Mouse (Mus musculus): ENCODE data around the gene Plxdc2. TPM values are rescaled to one million over a fixed set of nuclear protein-coding genes. Genes with fewer than 3 reads are reported as not detected.

Gene Plxdc2
- total RNA-seq, 2 experiments from 2014 or later = 23.9 to 27.8 TPM

DNA sequence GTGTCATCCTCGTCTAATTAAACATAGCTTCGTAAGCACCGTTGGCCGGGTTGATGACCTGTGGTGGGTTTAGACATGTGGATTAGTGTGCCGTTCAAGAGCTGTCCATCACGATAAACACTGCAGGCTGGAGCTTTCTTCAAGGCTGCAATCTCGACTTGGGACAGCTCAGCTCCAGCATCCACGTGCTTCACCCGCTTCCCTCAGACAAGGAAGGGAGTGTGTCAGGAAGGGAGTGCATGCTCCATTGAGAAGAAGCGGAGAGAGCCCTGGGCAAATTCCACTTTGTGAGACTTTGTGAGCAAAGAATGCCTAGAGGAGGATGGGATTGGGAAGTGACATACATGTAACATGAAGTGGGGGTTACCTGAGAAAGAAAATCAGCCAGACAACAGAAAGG is 42.8 kb downstream of the Plxdc2 start:
- intact Hi-C loops (cut with DNase I) = no loop called here
- DNase-seq = no peak

- intact Hi-C loops (cut with DNase I) = no loop called here
- DNase-seq = peak; percentile 9 to 15
Observed at GRCm38 (mm10) chr2:16406508-16406907, 50.4 kb downstream of the Plxdc2 start.

DNA sequence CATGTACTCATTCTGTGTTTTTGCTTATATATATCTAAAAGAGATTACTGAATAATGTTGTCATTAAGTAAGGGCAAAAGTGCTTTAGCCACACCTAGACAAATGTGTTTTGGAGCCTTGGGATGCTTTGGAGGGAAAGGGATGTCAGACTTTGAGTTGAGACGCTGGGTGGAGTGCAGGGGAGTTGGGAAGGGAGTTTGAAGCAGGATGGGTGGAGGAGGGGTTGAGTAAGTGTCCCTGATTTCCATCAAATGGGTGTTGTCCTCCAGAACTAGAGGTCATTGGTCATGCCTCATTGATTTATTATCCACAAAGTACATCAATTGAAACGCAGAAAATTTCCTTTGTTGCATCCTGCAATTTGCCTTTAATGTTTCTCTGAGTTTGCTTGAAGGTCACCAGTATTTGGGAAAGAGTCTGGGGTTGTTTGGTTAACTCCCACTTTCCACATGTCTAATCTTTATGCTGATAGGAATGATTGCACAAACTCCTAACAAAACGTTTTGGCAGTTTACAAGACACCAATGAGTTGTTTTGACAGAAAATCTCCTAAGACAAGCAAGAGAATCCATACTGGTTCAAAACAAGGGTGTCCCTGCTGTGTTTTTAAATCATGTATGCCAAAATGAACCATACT is 58.4 kb downstream of the Plxdc2 start:
- no peak for DNase-seq
- intact Hi-C loops (cut with DNase I) = no loop called here

DNA sequence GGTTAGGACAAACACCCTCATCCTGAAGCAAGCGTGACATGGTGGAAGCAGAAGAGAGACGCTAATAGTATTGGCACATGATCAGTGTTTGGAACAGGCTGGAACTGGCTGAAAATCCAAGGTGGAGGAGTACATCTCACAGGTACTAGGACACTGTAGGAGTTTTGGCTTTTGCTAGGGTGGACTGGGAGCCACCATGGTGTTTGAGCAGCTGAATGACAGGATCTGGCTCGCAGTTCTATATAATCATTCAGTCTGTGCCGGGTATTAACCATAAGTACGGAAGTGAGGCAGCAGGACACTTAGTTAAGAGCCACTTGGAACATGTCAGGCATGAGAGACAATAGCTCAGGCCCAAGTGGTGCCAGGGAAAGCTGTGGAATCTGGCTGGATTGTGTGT is 82.9 kb downstream of the Plxdc2 start:
- no peak for DNase-seq
- intact Hi-C loops (cut with DNase I) = no loop called here

GRCm38 (mm10) chr2:16442643-16443042 is 86.5 kb downstream of the Plxdc2 start:
- intact Hi-C loops (cut with DNase I) = no loop called here
- DNase-seq = no peak

DNA sequence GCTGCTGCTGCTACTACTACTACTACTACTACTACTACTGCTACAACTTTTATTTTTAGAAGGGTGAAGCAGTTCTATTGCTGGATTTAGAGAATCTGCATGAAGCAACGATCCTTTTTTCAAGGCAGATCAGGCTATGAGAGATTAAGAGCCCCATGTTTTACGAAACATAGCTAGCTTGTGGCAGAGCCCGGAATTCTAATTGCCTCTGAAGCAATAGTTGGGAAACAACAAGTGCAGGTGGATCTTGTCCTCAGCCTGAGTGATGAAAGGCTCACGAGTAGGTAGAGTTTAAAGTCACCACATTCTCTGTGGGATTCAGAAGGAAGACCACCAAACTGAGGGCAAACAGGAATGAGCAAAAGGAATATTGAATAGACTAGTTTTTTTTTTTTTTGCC is 91.8 kb downstream of the Plxdc2 start:
- DNase-seq = no peak
- intact Hi-C loops (cut with DNase I) = no loop called here

- intact Hi-C loops (cut with DNase I) = no loop called here
- peak; percentile 56 to 59 for DNase-seq
Observed at GRCm38 (mm10) chr2:16450838-16451665, 94.9 kb downstream of the Plxdc2 start.

DNA sequence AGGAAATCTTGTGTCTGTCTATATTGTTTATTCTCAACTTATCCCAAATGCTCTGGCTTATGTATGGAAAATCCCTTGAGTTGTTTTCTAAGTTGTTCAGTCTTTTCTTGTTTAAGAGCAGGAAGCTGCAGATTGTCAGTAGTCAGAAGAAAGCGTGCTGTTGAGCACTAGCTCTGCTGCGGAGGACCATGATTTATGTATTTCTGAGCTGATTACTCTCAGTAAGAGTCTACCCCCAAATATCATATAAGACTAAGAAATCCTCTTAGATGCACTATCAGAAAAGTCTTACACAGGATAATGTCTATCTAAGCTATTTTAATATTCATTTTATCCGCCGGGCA is 95.5 kb downstream of the Plxdc2 start:
- no peak for DNase-seq
- intact Hi-C loops (cut with DNase I) = no loop called here

GRCm38 (mm10) chr2:16452080-16452479 is 96.0 kb downstream of the Plxdc2 start:
- no peak for DNase-seq
- intact Hi-C loops (cut with DNase I) = no loop called here

GRCm38 (mm10) chr2:16456264-16456780 is 100.2 kb downstream of the Plxdc2 start:
- intact Hi-C loops (cut with DNase I) = no loop called here
- DNase-seq = no peak

- intact Hi-C loops (cut with DNase I) = no loop called here
- no peak for DNase-seq
Observed at GRCm38 (mm10) chr2:16459490-16459889, 103.4 kb downstream of the Plxdc2 start.

GRCm38 (mm10) chr2:16470099-16470498 is 114.0 kb downstream of the Plxdc2 start:
- no peak for DNase-seq
- intact Hi-C loops (cut with DNase I) = no loop called here

- intact Hi-C loops (cut with DNase I) = no loop called here
- DNase-seq = no peak
Observed at GRCm38 (mm10) chr2:16483943-16484342, 127.8 kb downstream of the Plxdc2 start.

GRCm38 (mm10) chr2:16485970-16486369 is 129.9 kb downstream of the Plxdc2 start:
- DNase-seq = no peak

DNA sequence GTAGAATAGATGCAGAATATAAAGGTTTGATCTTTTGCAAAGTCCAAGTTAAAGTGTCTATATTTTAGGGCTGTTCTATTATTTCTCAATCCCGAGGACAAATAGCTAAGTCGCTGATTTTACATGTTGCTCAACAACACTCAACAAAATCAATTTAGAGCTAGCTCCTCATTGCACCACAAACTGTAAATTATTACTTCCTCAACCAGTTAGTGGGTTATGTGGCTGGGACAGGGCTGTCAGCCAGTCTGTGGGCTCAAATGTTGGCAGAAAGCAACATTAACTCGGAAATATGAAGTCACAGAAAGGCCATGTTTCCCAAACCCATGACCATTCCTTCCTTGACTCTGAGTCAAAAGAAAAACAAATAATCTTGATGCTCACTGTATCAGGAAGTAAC is 135.1 kb downstream of the Plxdc2 start:
- no peak for DNase-seq
- intact Hi-C loops (cut with DNase I) = no loop called here

More at GRCm38 (mm10) chr2:16485970-16486369, 129.9 kb downstream of the Plxdc2 start:
- intact Hi-C loops (cut with DNase I) = no loop called here

DNA sequence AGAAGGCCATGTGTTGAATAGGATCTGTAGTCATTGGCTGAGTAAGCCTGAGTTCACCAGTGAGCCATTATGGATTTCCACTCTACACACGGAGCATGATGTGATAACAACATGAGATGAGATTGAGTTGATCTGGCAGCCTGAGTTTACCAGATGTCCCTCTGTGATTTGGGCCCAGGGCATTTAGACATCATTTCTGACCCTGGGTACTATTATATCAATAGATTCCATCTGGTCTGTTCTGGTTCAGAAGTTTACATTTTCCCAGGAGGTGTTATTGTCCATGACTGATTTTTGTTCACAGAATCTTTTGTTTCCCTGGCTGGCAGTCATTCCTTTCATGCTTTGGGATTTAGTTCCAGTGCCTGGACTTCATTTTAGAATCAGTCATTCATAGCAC is 146.7 kb downstream of the Plxdc2 start:
- intact Hi-C loops (cut with DNase I) = no loop called here
- no peak for DNase-seq

- intact Hi-C loops (cut with DNase I) = no loop called here
- no peak for DNase-seq
Observed at GRCm38 (mm10) chr2:16507540-16508230, 151.6 kb downstream of the Plxdc2 start.

- no peak for DNase-seq
- intact Hi-C loops (cut with DNase I) = no loop called here
Observed at GRCm38 (mm10) chr2:16518148-16518547, 162.0 kb downstream of the Plxdc2 start.

DNA sequence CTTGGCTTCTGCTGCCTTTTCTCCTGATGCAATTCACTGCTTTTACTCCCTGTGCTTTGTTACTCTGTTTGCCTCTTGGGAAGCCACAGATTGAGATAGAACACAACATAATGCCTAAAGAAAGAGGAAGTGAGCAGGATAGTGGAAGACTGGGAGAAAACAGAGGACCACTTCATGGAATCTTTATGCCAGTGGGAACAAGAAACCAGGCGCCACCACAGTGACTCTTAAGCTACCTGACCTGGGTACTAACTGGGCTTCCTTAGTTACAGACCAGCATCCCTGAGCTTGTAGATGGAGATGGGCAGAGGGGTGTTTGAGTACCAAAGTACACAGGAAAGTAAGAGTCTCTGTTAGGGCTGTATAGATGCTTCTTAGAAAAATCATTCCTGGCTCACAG is 167.3 kb downstream of the Plxdc2 start:
- no peak for DNase-seq
- intact Hi-C loops (cut with DNase I) = no loop called here

DNA sequence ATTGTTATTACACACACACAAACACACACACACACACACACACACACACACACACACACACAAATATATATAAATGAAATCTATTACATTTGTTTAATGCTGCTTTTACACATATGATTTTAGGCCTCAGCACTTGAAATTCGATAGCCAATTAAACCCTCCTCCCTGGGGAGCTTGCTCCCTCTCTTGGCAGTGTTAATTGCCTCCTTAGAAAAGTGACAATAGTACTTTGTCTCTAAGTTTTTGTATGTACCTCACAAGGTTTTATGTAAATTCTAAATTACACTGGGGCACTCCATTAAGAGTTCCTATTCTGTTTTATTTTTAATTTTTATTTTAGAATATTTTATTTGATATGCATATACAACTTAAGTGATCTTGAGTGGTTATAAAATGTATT is 176.1 kb downstream of the Plxdc2 start:
- no peak for DNase-seq
- intact Hi-C loops (cut with DNase I) = no loop called here

DNA sequence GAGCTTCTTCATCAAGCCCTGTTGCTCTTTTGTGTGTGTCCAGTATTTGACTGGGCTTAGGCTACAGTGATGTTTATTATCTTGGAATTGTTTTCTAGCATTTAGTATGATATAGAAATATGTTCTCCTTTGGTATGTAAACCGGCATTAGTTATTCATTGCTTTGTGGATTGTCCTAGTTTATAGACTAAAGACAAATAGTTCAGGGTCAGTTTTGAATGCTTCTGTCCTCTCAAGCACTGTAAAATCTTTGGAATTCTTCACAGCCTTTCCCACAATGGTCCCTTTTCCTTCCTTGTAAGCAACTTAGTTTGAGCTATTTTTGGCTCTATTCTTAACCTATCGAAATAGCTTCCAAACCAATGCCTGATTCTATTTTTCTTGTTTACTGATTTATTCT is 178.5 kb downstream of the Plxdc2 start:
- intact Hi-C loops (cut with DNase I) = no loop called here
- no peak for DNase-seq

- DNase-seq = peak in 1 of 2 experiments; percentile 6
- intact Hi-C loops (cut with DNase I) = no loop called here
Observed at GRCm38 (mm10) chr2:16541226-16541625, 185.1 kb downstream of the Plxdc2 start.

Data from heart, postnatal 10 days (tissue).